Mouse (Mus musculus): Measurements from ENCODE around the gene Asb6. TPM values are rescaled to one million over a fixed set of nuclear protein-coding genes. Genes with fewer than 3 reads are reported as not detected.

Gene Asb6
- 44.9 and 47.2 TPM in 2 replicates for polyA plus RNA-seq (2015; fragmentation: Nextera tagmentation; extraction: Ambion mirVana)

DNA sequence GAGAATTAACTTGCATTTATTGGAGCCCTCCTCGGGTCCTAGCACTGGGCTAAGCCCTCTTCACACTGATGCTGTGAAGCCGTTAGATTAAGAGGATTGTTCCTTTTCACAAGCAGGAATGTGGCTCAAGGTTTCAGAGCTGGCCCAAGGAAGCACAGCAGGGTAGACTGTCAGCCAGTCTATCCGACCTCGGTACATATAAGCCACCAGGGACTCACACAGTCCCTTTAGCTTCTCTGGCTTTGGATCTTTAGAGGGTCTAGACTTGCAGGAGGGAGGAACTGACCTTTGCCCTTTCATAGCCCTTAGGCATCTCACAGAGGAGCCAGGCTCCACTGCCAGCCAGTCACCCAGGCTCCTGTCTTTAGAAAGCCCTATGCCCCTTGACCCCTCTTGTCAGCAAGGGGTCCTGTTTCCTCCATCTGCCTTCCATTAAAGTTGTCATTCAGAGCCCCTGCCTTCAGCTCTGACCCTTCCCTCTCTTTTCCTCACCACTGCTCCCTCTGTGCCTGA lies at the start of gene Asb6:
Asb6 (minus strand) TSS at position 51 of the 513 bp plus-strand sequence.
- Histone ChIP-seq H3K4me1 (ENCODE audit: control insufficient read depth, insufficient read depth, low read depth, low read length) (peaks cover 13% of the 10 kb centered on the region), H3K36me3 (ENCODE audit: control insufficient read depth, insufficient read depth, low read length) (0 out of 2 replicates have a peak, but pooled peaks cover 4% of the 10 kb centered on the region), H3K27me3 (replicated peaks; ENCODE audit: control insufficient read depth, insufficient read depth, low read length) (no peaks in the 10 kb centered on the region), H3K4me3 (ENCODE audit: low read length) (no peak within 1 kb of the TSS), H3K4me2 (ENCODE audit: low read length) (no peak within 1 kb of the TSS), H3K9me3 (ENCODE audit: control insufficient read depth, low read length) (no peaks in the 10 kb centered on the region), H3K27ac (ENCODE audit: low read depth, low read length) (no peak within 1 kb of the TSS), H3K9ac (ENCODE audit: low read depth, low read length) (no peak within 1 kb of the TSS)
- 11% methylated on average over 4 of the region's 4 CpGs for WGBS
- no peak for ATAC-seq

DNA sequence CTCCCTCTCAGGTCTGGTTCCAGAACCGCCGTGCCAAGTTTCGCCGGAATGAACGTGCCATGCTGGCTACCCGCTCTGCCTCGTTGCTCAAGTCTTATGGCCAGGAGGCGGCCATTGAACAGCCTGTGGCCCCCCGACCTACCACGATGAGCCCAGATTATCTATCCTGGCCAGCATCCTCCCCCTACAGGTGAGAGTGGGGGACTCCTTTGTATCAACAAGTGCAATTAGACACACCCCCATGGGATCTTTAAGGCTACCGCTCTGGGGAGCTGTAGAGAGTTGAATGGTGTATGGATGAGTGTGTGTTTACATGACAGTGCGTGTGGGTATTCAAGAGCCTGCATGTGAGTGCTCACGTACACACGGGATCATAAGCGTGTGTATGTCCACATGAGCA lies 49.3 kb upstream of the Asb6 start:
- H3K36me3 ChIP-seq (ENCODE audit: control insufficient read depth, insufficient read depth, low read length), result no peaks in the 10 kb centered on the region
- H3K4me3 ChIP-seq (ENCODE audit: low read length), result no peak overlapping the region
- 95% methylated on average over 15 of the region's 15 CpGs for whole genome bisulfite sequencing
- no peak overlapping the region for H3K4me2 ChIP-seq (ENCODE audit: low read length)
- H3K27ac ChIP-seq (ENCODE audit: low read depth, low read length), result no peak overlapping the region
- H3K9ac ChIP-seq (ENCODE audit: low read depth, low read length), result no peak overlapping the region
- no peaks in the 10 kb centered on the region for H3K9me3 ChIP-seq (ENCODE audit: control insufficient read depth, low read length)
- no peaks in the 10 kb centered on the region for H3K4me1 ChIP-seq (ENCODE audit: control insufficient read depth, insufficient read depth, low read depth, low read length)
- no peak for ATAC-seq
- no peaks in the 10 kb centered on the region for H3K27me3 ChIP-seq (replicated peaks; ENCODE audit: control insufficient read depth, insufficient read depth, low read length)

DNA sequence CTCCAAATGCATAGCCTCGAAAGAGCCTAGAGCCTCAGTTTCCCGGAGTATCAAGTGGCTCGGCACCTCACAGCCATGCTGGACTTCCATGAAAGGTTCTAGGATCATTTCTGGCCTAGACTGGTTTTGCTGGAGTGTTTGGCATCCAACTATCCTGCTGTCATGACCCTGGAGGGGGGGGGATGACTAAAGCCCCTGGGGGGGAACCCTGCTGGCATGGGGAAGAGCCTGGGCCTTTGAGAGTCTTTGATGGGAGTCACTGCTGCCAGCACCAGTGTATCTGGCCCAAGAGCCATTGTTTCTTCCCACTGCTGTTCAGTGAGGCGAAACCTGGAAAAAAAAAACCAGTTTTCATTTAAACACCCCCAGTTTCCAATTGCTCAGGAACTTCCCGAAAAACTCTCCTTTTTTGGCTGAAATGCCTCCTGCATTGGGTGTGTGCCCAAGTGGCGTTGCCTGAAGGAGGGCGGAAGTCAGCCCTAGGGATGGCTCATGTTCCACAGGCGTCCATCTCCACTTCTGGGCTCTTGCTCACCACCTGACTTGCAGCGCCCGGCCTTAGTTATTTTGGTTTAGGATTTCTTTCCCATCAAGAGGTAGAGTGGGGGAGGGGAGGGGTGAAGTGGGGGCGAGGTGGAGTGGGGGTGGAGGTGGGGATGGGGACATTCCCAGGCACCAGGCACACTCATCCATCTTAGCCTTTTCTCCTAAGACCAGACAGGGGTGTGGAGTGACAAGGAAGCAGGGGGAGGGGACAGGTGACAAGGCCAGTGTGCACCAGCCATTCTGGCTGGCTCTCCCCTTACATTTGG lies 45.7 kb upstream of the Asb6 start:
- no peak overlapping the region for H3K9ac ChIP-seq (ENCODE audit: low read depth, low read length)
- H3K4me2 ChIP-seq (ENCODE audit: low read length), result no peak overlapping the region
- H3K4me1 ChIP-seq (ENCODE audit: control insufficient read depth, insufficient read depth, low read depth, low read length), result peaks cover 2% of the 10 kb centered on the region; the same call in 1 of the 2 replicates
- no peaks in the 10 kb centered on the region for H3K27me3 ChIP-seq (replicated peaks; ENCODE audit: control insufficient read depth, insufficient read depth, low read length)
- no peak overlapping the region for H3K27ac ChIP-seq (ENCODE audit: low read depth, low read length)
- H3K4me3 ChIP-seq (ENCODE audit: low read length), result no peak overlapping the region
- no peak for ATAC-seq
- no peaks in the 10 kb centered on the region for H3K9me3 ChIP-seq (ENCODE audit: control insufficient read depth, low read length)
- no peaks in the 10 kb centered on the region for H3K36me3 ChIP-seq (ENCODE audit: control insufficient read depth, insufficient read depth, low read length)
- 44% methylated on average over 11 of the region's 11 CpGs for WGBS

DNA sequence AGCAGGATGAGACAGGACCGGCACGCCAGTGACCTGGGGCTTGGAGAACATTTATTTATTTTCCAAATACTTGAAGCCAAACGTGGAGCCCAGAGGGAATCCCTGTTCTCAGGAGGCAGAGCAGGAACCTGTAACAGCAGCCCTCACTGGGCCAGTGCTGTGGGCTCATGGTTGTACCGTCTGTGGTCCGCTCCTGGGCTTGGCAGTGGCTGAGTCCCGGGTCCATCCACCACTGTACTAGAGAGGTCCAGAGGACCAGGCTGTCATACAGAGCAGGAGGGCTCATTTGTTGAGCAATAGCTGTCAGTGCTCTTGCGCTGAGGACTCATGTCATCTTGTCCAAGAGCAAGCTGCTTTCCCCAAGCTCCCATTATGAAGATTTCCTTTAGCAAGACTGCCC lies 45.0 kb upstream of the Asb6 start:
- no peak overlapping the region for H3K27ac ChIP-seq (ENCODE audit: low read depth, low read length)
- WGBS, result 69% methylated on average over 7 of the region's 7 CpGs
- no peak overlapping the region for H3K4me3 ChIP-seq (ENCODE audit: low read length)
- H3K9ac ChIP-seq (ENCODE audit: low read depth, low read length), result no peak overlapping the region
- H3K27me3 ChIP-seq (replicated peaks; ENCODE audit: control insufficient read depth, insufficient read depth, low read length), result no peaks in the 10 kb centered on the region
- H3K36me3 ChIP-seq (ENCODE audit: control insufficient read depth, insufficient read depth, low read length), result no peaks in the 10 kb centered on the region
- peaks cover 2% of the 10 kb centered on the region; the same call in 1 of the 2 replicates for H3K4me1 ChIP-seq (ENCODE audit: control insufficient read depth, insufficient read depth, low read depth, low read length)
- no peak for ATAC-seq
- H3K9me3 ChIP-seq (ENCODE audit: control insufficient read depth, low read length), result no peaks in the 10 kb centered on the region
- no peak overlapping the region for H3K4me2 ChIP-seq (ENCODE audit: low read length)

DNA sequence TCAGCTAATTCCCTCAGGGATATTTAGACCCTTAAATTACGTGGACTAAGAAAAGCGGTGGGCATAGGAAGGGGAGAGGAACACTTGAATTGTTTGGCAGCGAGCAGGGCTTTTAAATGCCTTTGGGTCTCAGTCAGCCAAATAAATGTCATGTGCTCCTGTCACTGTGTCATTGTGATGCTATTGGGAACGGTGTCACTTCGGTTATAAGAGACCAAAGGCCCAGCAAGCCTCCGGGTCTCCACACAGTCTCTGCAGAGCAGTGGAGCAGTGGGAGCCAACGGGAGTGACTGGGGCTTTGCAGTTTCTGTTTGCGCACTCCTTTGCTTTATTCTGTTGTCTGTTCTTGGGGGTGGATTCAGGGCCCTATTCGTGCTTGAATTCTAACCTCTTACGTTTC lies 44.3 kb upstream of the Asb6 start:
- Histone ChIP-seq H3K9me3 (ENCODE audit: control insufficient read depth, low read length) (no peaks in the 10 kb centered on the region), H3K27ac (ENCODE audit: low read depth, low read length) (no peak overlapping the region), H3K4me2 (ENCODE audit: low read length) (no peak overlapping the region), H3K4me1 (ENCODE audit: control insufficient read depth, insufficient read depth, low read depth, low read length) (peaks cover 2% of the 10 kb centered on the region; the same call in 1 of the 2 replicates), H3K4me3 (ENCODE audit: low read length) (no peak overlapping the region), H3K9ac (ENCODE audit: low read depth, low read length) (no peak overlapping the region), H3K36me3 (ENCODE audit: control insufficient read depth, insufficient read depth, low read length) (no peaks in the 10 kb centered on the region), H3K27me3 (replicated peaks; ENCODE audit: control insufficient read depth, insufficient read depth, low read length) (no peaks in the 10 kb centered on the region)
- ATAC-seq, result no peak
- WGBS, result 26% methylated on average over 10 of the region's 10 CpGs

DNA sequence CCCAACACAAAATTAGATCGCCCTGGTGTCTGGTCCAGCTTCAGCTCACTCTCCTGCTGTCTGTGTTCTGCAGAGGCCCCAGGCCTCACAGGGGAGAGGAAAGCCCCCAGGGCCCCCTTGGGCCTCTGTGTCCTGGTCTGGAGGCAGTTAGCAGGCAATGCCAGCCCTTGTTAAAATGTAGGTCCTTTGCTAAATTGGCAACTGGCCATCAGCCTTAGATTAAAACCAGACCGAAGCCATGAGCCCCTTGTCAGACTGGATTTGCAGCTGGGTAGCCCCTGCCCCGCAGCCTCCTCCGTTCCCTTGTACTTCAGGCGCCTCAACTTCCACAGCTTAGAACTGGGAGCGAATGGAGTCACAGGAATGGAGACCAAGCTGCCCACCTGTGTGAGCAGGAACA lies 42.5 kb upstream of the Asb6 start:
- 79% methylated on average over 6 of the region's 6 CpGs for WGBS
- no peak for ATAC-seq

DNA sequence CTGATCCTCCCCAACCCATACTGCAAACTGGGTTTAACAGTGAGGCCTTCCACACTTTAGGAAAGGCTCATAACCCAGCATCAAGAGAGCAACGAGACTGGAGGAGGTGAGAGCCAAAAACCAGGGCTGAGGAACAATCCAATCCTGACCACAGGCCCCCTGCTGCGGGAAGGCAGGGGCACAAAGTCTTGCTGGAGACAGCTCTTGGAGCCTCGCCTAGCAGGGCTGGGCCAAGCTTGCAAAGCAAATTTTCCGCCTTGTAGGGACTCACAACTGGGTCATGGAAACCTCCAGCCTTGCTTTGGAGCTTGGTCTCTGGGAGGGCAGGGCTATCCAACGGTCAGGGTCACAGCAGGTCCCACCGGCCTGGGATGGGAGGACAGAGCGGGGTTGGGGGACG lies 40.7 kb upstream of the Asb6 start:
- Histone ChIP-seq H3K27ac (ENCODE audit: low read depth, low read length) (no peak overlapping the region), H3K9me3 (ENCODE audit: control insufficient read depth, low read length) (no peaks in the 10 kb centered on the region), H3K4me2 (ENCODE audit: low read length) (no peak overlapping the region), H3K27me3 (replicated peaks; ENCODE audit: control insufficient read depth, insufficient read depth, low read length) (no peaks in the 10 kb centered on the region), H3K4me3 (ENCODE audit: low read length) (no peak overlapping the region), H3K4me1 (ENCODE audit: control insufficient read depth, insufficient read depth, low read depth, low read length) (peaks cover 2% of the 10 kb centered on the region; the same call in 1 of the 2 replicates), H3K36me3 (ENCODE audit: control insufficient read depth, insufficient read depth, low read length) (no peaks in the 10 kb centered on the region), H3K9ac (ENCODE audit: low read depth, low read length) (no peak overlapping the region)
- WGBS, result 63% methylated on average over 8 of the region's 8 CpGs
- ATAC-seq, result no peak

More for the DNA sequence above, 42.5 kb upstream of the Asb6 start:
- Histone ChIP-seq H3K9ac (ENCODE audit: low read depth, low read length) (no peak overlapping the region), H3K36me3 (ENCODE audit: control insufficient read depth, insufficient read depth, low read length) (no peaks in the 10 kb centered on the region), H3K9me3 (ENCODE audit: control insufficient read depth, low read length) (no peaks in the 10 kb centered on the region), H3K27me3 (replicated peaks; ENCODE audit: control insufficient read depth, insufficient read depth, low read length) (no peaks in the 10 kb centered on the region), H3K4me1 (ENCODE audit: control insufficient read depth, insufficient read depth, low read depth, low read length) (peaks cover 2% of the 10 kb centered on the region; the same call in 1 of the 2 replicates), H3K4me3 (ENCODE audit: low read length) (no peak overlapping the region), H3K4me2 (ENCODE audit: low read length) (no peak overlapping the region), H3K27ac (ENCODE audit: low read depth, low read length) (no peak overlapping the region)

DNA sequence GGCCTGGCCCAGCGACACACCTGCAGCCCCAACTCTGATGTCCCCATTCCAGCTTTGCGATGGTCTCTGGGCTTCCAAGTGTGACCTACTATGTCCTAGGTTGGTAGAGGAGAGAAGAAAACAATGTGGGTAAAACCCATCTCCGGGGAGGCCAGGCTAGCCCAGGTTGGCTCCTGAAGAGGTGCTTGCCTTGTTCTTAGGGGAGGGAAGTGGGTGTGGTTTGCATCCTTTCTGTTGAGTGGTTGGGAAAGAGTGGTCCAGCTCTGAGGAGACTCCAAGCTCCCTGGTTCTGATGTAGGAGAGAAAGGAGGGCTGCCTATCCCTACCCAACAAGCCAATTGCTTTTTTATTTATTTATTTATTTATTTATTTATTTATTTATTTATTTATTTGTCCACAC lies 35.3 kb upstream of the Asb6 start:
- Histone ChIP-seq H3K4me3 (ENCODE audit: low read length) (no peak overlapping the region), H3K27me3 (replicated peaks; ENCODE audit: control insufficient read depth, insufficient read depth, low read length) (peaks cover 8% of the 10 kb centered on the region; the same call in 1 of the 2 replicates), H3K9ac (ENCODE audit: low read depth, low read length) (no peak overlapping the region), H3K9me3 (ENCODE audit: control insufficient read depth, low read length) (no peaks in the 10 kb centered on the region), H3K27ac (ENCODE audit: low read depth, low read length) (no peak overlapping the region), H3K4me1 (ENCODE audit: control insufficient read depth, insufficient read depth, low read depth, low read length) (peaks cover 2% of the 10 kb centered on the region), H3K4me2 (ENCODE audit: low read length) (no peak overlapping the region), H3K36me3 (ENCODE audit: control insufficient read depth, insufficient read depth, low read length) (no peaks in the 10 kb centered on the region)
- WGBS, result 55% methylated on average over 3 of the region's 3 CpGs
- no peak for ATAC-seq

DNA sequence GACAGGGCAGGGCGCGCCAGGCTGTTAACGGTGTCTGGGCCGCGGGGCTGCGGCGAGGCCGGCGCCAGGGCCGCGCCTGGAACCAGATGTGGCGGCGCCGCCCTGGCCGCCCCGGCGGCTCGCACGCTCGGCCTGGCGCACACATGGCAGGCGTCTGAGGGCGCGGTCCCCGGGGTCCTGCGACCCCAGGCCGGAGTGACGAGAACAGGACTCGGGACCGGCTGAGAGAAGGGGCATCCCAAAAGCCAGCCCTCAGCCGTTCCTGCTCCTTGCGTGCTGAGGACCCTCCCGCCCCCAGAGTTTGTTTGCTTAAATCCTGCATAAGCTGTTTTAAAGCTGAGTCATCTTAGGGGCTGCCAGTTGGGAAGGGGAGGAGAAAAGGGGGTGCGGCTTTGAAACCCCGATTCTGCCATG lies 34.8 kb upstream of the Asb6 start:
- Histone ChIP-seq H3K4me3 (ENCODE audit: low read length) (peak overlapping the region; percentile 31), H3K27me3 (replicated peaks; ENCODE audit: control insufficient read depth, insufficient read depth, low read length) (peaks cover 8% of the 10 kb centered on the region; the same call in 1 of the 2 replicates), H3K4me2 (ENCODE audit: low read length) (peak overlapping the region; percentile 57), H3K9ac (ENCODE audit: low read depth, low read length) (peak overlapping the region; percentile 57), H3K27ac (ENCODE audit: low read depth, low read length) (no peak overlapping the region), H3K36me3 (ENCODE audit: control insufficient read depth, insufficient read depth, low read length) (no peaks in the 10 kb centered on the region), H3K9me3 (ENCODE audit: control insufficient read depth, low read length) (no peaks in the 10 kb centered on the region), H3K4me1 (ENCODE audit: control insufficient read depth, insufficient read depth, low read depth, low read length) (peaks cover 2% of the 10 kb centered on the region)
- 3% methylated on average over 35 of the region's 35 CpGs for WGBS
- no peak for ATAC-seq
